Mouse (Mus musculus) heart, embryonic 11.5 days (tissue): Measurements from ENCODE around the gene Sypl. TPM values are rescaled to one million over a fixed set of nuclear protein-coding genes. Genes with fewer than 3 reads are reported as not detected.
A peak's percentile ranks its signal among the peaks of the same experiment; 100 is the strongest.

Experiments
- ATAC-seq: fragments of 200-750 bp; cut with Nextera tagmentation; replicated peaks from 2 replicates; pipeline ENCODE4 v1.8.0; 2017; ENCODE audit warnings: moderate library complexity; ENCODE audit not compliant: insufficient number of reproducible peaks, low FRiP score, low TSS enrichment
- H3K27ac ChIP-seq: fragments of 300-500 bp; sonication (generic); 2 replicates; pipeline ENCODE4 v1.5.1; 2014; ENCODE audit warnings: mild to moderate bottlenecking, low read depth, low read length
- H3K27me3 ChIP-seq: fragments of 300-500 bp; sonication (generic); 2 replicates; pipeline ENCODE4 v1.6.1; 2014; ENCODE audit warnings: mild to moderate bottlenecking, low read length, mixed read lengths; ENCODE audit not compliant: control insufficient read depth, insufficient read depth
- H3K36me3 ChIP-seq: fragments of 300-500 bp; sonication (generic); 2 replicates; pipeline ENCODE4 v1.6.1; 2014; ENCODE audit warnings: mild to moderate bottlenecking, low read length, moderate library complexity, mixed read lengths; ENCODE audit not compliant: control insufficient read depth, insufficient read depth
- H3K4me1 ChIP-seq: fragments of 300-500 bp; sonication (generic); 2 replicates; pipeline ENCODE4 v1.6.1; 2014; ENCODE audit warnings: low read length; ENCODE audit not compliant: control insufficient read depth, insufficient read depth
- H3K4me2 ChIP-seq: fragments of 300-500 bp; sonication (generic); 2 replicates; pipeline ENCODE4 v1.6.1; 2014; ENCODE audit warnings: mild to moderate bottlenecking, moderate library complexity
- H3K4me3 ChIP-seq: fragments of 300-500 bp; sonication (generic); 2 replicates; pipeline ENCODE4 v1.5.1; 2014; ENCODE audit warnings: low read depth, low read length
- H3K9ac ChIP-seq: fragments of 300-500 bp; sonication (generic); 2 replicates; pipeline ENCODE4 v1.6.1; 2014; ENCODE audit warnings: mild to moderate bottlenecking, low read depth, low read length, moderate library complexity
- H3K9me3 ChIP-seq: fragments of 300-500 bp; sonication (generic); replicated peaks from 2 replicates; pipeline ENCODE4 v1.6.1; 2016; ENCODE audit warnings: low read length; ENCODE audit not compliant: control insufficient read depth
- WGBS: fragments of 180-500 bp; shearing (Covaris S2); extraction: QIAGEN DNeasy Blood & Tissue Kit; methylation state at CpG from one replicate; pipeline ENCODE4 v1.1.7; 2014; ENCODE audit not compliant: insufficient replicate concordance; 5-methylcytosine and 5-hydroxymethylcytosine counted together
- polyA plus RNA-seq: library from polyadenylated mRNA; unstranded; fragments of >200 nt; fragmentation: Nextera tagmentation; extraction: Ambion mirVana; gene quantifications from 2 replicates; pipeline ENCODE4 v1.2.1, GENCODE M21; 2014

Gene Sypl
- polyA plus RNA-seq, 1 experiment from 2014 or later = 85.0 TPM

GRCm38 (mm10) chr12:32929831-32930513, 23.7 kb upstream of the Sypl start:
- no peaks in the 10 kb centered on the region for H3K9me3 ChIP-seq

GRCm38 (mm10) chr12:32930566-32930965, 23.1 kb upstream of the Sypl start:
- Histone ChIP-seq H3K4me3 (no peak overlapping the region), H3K27ac (no peak overlapping the region), H3K27me3 (peaks cover 3% of the 10 kb centered on the region), H3K4me1 (peaks cover 11% of the 10 kb centered on the region; the same call in 1 of the 2 replicates), H3K36me3 (no peaks in the 10 kb centered on the region), H3K9me3 (no peaks in the 10 kb centered on the region), H3K9ac (no peak overlapping the region), H3K4me2 (no peak overlapping the region)
- ATAC-seq = no peak
- WGBS = 86% methylated on average over 7 of the region's 7 CpGs

More at GRCm38 (mm10) chr12:32929831-32930513, 23.7 kb upstream of the Sypl start:
- Histone ChIP-seq H3K4me3 (no peak overlapping the region), H3K4me2 (no peak overlapping the region), H3K27me3 (peaks cover 3% of the 10 kb centered on the region), H3K9ac (no peak overlapping the region), H3K27ac (no peak overlapping the region), H3K36me3 (no peaks in the 10 kb centered on the region), H3K4me1 (peaks cover 11% of the 10 kb centered on the region; the same call in 1 of the 2 replicates)
- 80% methylated on average over 11 of the region's 11 CpGs for WGBS
- ATAC-seq = no peak

GRCm38 (mm10) chr12:32936246-32936946, 17.3 kb upstream of the Sypl start:
- no peak overlapping the region for H3K9ac ChIP-seq
- H3K9me3 ChIP-seq = no peaks in the 10 kb centered on the region
- H3K27me3 ChIP-seq = peaks cover 4% of the 10 kb centered on the region; the same call in 1 of the 2 replicates
- no peak for ATAC-seq
- no peaks in the 10 kb centered on the region for H3K4me1 ChIP-seq
- no peak overlapping the region for H3K4me2 ChIP-seq
- H3K36me3 ChIP-seq = no peaks in the 10 kb centered on the region
- no peak overlapping the region for H3K4me3 ChIP-seq
- 69% methylated on average over 4 of the region's 4 CpGs for WGBS
- H3K27ac ChIP-seq = no peak overlapping the region

GRCm38 (mm10) chr12:32941141-32941540, 12.6 kb upstream of the Sypl start:
- Histone ChIP-seq H3K36me3 (no peaks in the 10 kb centered on the region), H3K27ac (no peak overlapping the region), H3K9me3 (no peaks in the 10 kb centered on the region), H3K9ac (no peak overlapping the region), H3K4me2 (no peak overlapping the region), H3K27me3 (peaks cover 4% of the 10 kb centered on the region; the same call in 1 of the 2 replicates), H3K4me3 (no peak overlapping the region), H3K4me1 (no peaks in the 10 kb centered on the region)
- no peak for ATAC-seq
- WGBS = 86% methylated on average over 4 of the region's 4 CpGs

- 60% methylated on average over 4 of the region's 4 CpGs for WGBS
- Histone ChIP-seq H3K9me3 (no peaks in the 10 kb centered on the region), H3K9ac (no peak overlapping the region), H3K36me3 (no peaks in the 10 kb centered on the region), H3K4me1 (no peaks in the 10 kb centered on the region), H3K27me3 (no peaks in the 10 kb centered on the region), H3K4me3 (no peak overlapping the region), H3K27ac (0 out of 2 replicates have a peak overlapping the region, but pooled peaks have one; percentile 29), H3K4me2 (no peak overlapping the region)
- no peak; the same call in 1 of the 2 replicates for ATAC-seq
Observed at GRCm38 (mm10) chr12:32943347-32943746, 10.3 kb upstream of the Sypl start.

- Histone ChIP-seq H3K4me1 (no peaks in the 10 kb centered on the region), H3K27me3 (no peaks in the 10 kb centered on the region), H3K4me3 (no peak overlapping the region), H3K9me3 (no peaks in the 10 kb centered on the region), H3K4me2 (no peak overlapping the region), H3K27ac (no peak overlapping the region), H3K36me3 (no peaks in the 10 kb centered on the region), H3K9ac (no peak overlapping the region)
- WGBS = 60% methylated on average over 3 of the region's 3 CpGs
- no peak for ATAC-seq
Observed at GRCm38 (mm10) chr12:32943951-32944350, 9.7 kb upstream of the Sypl start.

GRCm38 (mm10) chr12:32944884-32945454, 8.7 kb upstream of the Sypl start:
- Histone ChIP-seq H3K36me3 (no peaks in the 10 kb centered on the region), H3K4me1 (no peaks in the 10 kb centered on the region), H3K27me3 (no peaks in the 10 kb centered on the region), H3K9me3 (no peaks in the 10 kb centered on the region), H3K4me2 (no peak overlapping the region), H3K9ac (no peak overlapping the region), H3K27ac (no peak overlapping the region), H3K4me3 (no peak overlapping the region)
- 73% methylated on average over 8 of the region's 8 CpGs for WGBS
- no peak for ATAC-seq

- no peak overlapping the region for H3K9ac ChIP-seq
- H3K27me3 ChIP-seq = no peaks in the 10 kb centered on the region
- no peaks in the 10 kb centered on the region for H3K9me3 ChIP-seq
- H3K4me3 ChIP-seq = no peak overlapping the region
- H3K4me1 ChIP-seq = no peaks in the 10 kb centered on the region
- no peaks in the 10 kb centered on the region for H3K36me3 ChIP-seq
- H3K27ac ChIP-seq = no peak overlapping the region
- ATAC-seq = no peak
- no peak overlapping the region for H3K4me2 ChIP-seq
- WGBS = 81% methylated on average over 4 of the region's 4 CpGs
Observed at GRCm38 (mm10) chr12:32946376-32946775, 7.3 kb upstream of the Sypl start.
